Mouse (Mus musculus) stomach, postnatal 0 days (tissue): Measurements from ENCODE around the gene Crygn. TPM values are rescaled to one million over a fixed set of nuclear protein-coding genes. Genes with fewer than 3 reads are reported as not detected.
A peak's percentile ranks its signal among the peaks of the same experiment; 100 is the strongest.

ENCODE experiments used
- ATAC-seq: fragments of 200-750 bp; cut with Nextera tagmentation; 2 replicates; pipeline ENCODE4 v1.8.0; 2017; ENCODE audit not compliant: low FRiP score, low TSS enrichment
- DNase-seq: peaks from one replicate; pipeline ENCODE4 v3.0.0-alpha.2; 2016; ENCODE audit warnings: low spot score
- H3K27ac ChIP-seq: fragments of 300-500 bp; sonication (generic); replicated peaks from 2 replicates; pipeline ENCODE4 v1.5.1; 2014; ENCODE audit warnings: mild to moderate bottlenecking, control low read depth
- H3K27me3 ChIP-seq: fragments of 300-500 bp; sonication (generic); 2 replicates; pipeline ENCODE4 v1.6.1; 2014; ENCODE audit warnings: low read length; ENCODE audit not compliant: control insufficient read depth, insufficient read depth
- H3K36me3 ChIP-seq: fragments of 300-500 bp; sonication (generic); 2 replicates; pipeline ENCODE4 v1.6.1; 2014; ENCODE audit warnings: low read length, mixed read lengths; ENCODE audit not compliant: control insufficient read depth, insufficient read depth
- H3K4me1 ChIP-seq: fragments of 300-500 bp; sonication (generic); replicated peaks from 2 replicates; pipeline ENCODE4 v1.6.1; 2014; ENCODE audit warnings: antibody characterized with exemption; ENCODE audit not compliant: control insufficient read depth, insufficient read depth
- H3K4me2 ChIP-seq: fragments of 300-500 bp; sonication (generic); replicated peaks from 2 replicates; pipeline ENCODE4 v1.6.1; 2014; ENCODE audit warnings: low read depth, mild to moderate bottlenecking, control low read depth, moderate library complexity
- H3K4me3 ChIP-seq: fragments of 300-500 bp; sonication (generic); 2 replicates; pipeline ENCODE4 v1.5.1; 2014; ENCODE audit warnings: low read depth, low read length, control low read depth
- H3K9ac ChIP-seq: fragments of 300-500 bp; sonication (generic); 2 replicates; pipeline ENCODE4 v1.6.1; 2014; ENCODE audit warnings: mild to moderate bottlenecking, low read length, control low read depth, mixed read lengths
- H3K9me3 ChIP-seq: fragments of 300-500 bp; sonication (generic); 2 replicates; pipeline ENCODE4 v1.6.1; 2016; ENCODE audit warnings: low read length; ENCODE audit not compliant: control insufficient read depth
- CTCF ChIP-seq: IDR thresholded peaks from 2 replicates; pipeline ENCODE4 v1.5.1; 2016; ENCODE audit warnings: antibody characterized with exemption, low read depth, mild to moderate bottlenecking, moderate library complexity
- EP300 ChIP-seq: optimal IDR thresholded peaks from 2 replicates; pipeline ENCODE3; 2016; ENCODE audit warnings: antibody characterized with exemption
- WGBS: fragments of 180-500 bp; shearing (Covaris S2); extraction: QIAGEN DNeasy Blood & Tissue Kit; methylation state at CpG from one replicate; pipeline ENCODE4 v1.1.7; 2014; 5-methylcytosine and 5-hydroxymethylcytosine counted together
- polyA plus RNA-seq: library from polyadenylated mRNA; unstranded; fragments of >200 nt; fragmentation: Nextera tagmentation; extraction: Ambion mirVana; gene quantifications from 2 replicates; pipeline ENCODE4 v1.2.1, GENCODE M21; 2015

The Crygn gene
- polyA plus RNA-seq, 1 experiment from 2014 or later: 3.0 TPM

- 57% methylated on average over 15 of the region's 15 CpGs for WGBS
- no peak for DNase-seq
- H3K9ac ChIP-seq: no peak overlapping the region
- no peaks in the 10 kb centered on the region for H3K36me3 ChIP-seq
- no peak overlapping the region for H3K27ac ChIP-seq
- H3K9me3 ChIP-seq: no peaks in the 10 kb centered on the region
- H3K27me3 ChIP-seq: no peaks in the 10 kb centered on the region
- no peak overlapping the region for H3K4me3 ChIP-seq
- ATAC-seq: 0 out of 2 replicates have a peak, but pooled peaks have one; percentile 47
- no peak for TF ChIP-seq CTCF
- TF ChIP-seq EP300: no peak
- no peaks in the 10 kb centered on the region for H3K4me1 ChIP-seq
- H3K4me2 ChIP-seq: no peak overlapping the region
Measured at GRCm38 (mm10) chr5:24741172-24741885, 16.5 kb downstream of the Crygn start.

- Histone ChIP-seq H3K9ac (no peak overlapping the region), H3K27ac (peak overlapping the region; percentile 65; the same call in 1 of the 2 replicates), H3K27me3 (no peaks in the 10 kb centered on the region), H3K36me3 (no peaks in the 10 kb centered on the region), H3K4me3 (no peak overlapping the region), H3K4me1 (no peaks in the 10 kb centered on the region), H3K9me3 (no peaks in the 10 kb centered on the region), H3K4me2 (0 out of 2 replicates have a peak overlapping the region, but pooled peaks have one; percentile 14)
- WGBS: 34% methylated on average over 15 of the region's 15 CpGs
- no peak for TF ChIP-seq EP300
- no peak for TF ChIP-seq CTCF
- DNase-seq (no peak), ATAC-seq (peak; percentile 62)
Measured at GRCm38 (mm10) chr5:24739141-24739753, 18.6 kb downstream of the Crygn start.

- H3K9ac ChIP-seq: no peak overlapping the region
- H3K36me3 ChIP-seq: no peaks in the 10 kb centered on the region
- WGBS: 61% methylated on average over 1 of the region's 1 CpGs
- TF ChIP-seq CTCF (no peak), EP300 (no peak)
- H3K27ac ChIP-seq: no peak overlapping the region; the same call in none of the 2 replicates
- ATAC-seq (no peak), DNase-seq (no peak)
- H3K4me3 ChIP-seq: no peak overlapping the region
- H3K27me3 ChIP-seq: no peaks in the 10 kb centered on the region
- H3K9me3 ChIP-seq: no peaks in the 10 kb centered on the region
- H3K4me2 ChIP-seq: no peak overlapping the region
- H3K4me1 ChIP-seq: no peaks in the 10 kb centered on the region
Measured at GRCm38 (mm10) chr5:24738517-24738916, 19.3 kb downstream of the Crygn start.

DNA sequence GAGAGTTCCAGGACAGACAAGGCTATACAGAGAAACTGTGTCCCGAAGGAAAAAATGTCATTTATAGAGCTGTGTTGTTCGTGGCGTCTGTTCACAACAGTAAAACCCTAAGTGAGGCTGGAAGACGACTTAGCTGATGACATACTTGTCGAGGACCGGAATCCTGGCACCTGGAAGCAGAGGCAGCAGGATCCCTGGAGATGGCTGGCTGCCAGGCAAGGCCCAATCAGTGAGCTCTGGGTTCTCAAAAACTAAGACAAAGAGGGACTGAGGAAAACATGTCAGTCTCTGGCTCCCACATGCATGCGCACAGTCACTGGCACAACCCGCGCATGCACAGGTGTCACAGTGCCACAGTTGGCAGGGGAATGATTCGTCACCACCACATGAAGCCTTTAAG, 20.2 kb downstream of the Crygn start:
- WGBS: 87% methylated on average over 10 of the region's 10 CpGs
- H3K36me3 ChIP-seq: no peaks in the 10 kb centered on the region
- H3K9me3 ChIP-seq: no peaks in the 10 kb centered on the region
- DNase-seq: no peak
- no peak overlapping the region for H3K27ac ChIP-seq
- no peak for ATAC-seq
- H3K27me3 ChIP-seq: no peaks in the 10 kb centered on the region
- H3K9ac ChIP-seq: no peak overlapping the region
- no peak overlapping the region for H3K4me3 ChIP-seq
- no peak for TF ChIP-seq EP300
- no peak for TF ChIP-seq CTCF
- no peaks in the 10 kb centered on the region for H3K4me1 ChIP-seq
- no peak overlapping the region for H3K4me2 ChIP-seq

DNA sequence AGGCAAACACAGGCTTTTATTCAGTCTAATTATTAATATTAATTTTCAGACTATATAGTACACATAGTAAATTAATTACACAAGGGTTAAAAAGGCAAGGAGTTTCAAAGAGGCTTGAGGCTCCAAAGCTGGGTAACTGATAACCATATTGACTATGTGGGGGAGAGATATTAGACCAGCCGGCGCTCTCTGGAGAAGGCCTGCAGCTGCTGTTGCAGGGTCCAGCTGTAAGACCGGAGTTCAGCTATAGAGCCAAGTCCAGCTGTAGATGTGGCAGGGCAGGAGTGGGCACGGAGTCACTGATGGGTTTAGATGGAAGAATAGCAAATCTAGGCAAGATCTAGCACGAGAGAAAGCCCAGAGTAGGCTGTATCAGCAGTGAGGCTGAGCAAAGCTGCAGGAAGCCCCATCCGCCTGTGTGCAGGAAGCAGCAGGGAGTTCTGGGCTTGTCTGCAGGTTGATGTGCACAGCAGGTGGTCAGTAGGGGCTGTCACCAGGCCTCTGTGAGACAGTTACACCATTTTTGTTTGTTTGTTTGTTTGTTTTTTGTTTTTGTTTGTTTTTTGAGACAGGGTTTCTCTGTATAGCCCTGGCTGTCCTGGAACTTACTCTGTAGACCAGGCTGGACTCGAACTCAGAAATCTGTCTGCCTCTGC, 23.9 kb downstream of the Crygn start:
- no peak overlapping the region for H3K4me3 ChIP-seq
- H3K4me1 ChIP-seq: peaks cover 4% of the 10 kb centered on the region; the same call in 1 of the 2 replicates
- H3K27ac ChIP-seq: no peak overlapping the region; the same call in 1 of the 2 replicates
- DNase-seq (no peak), ATAC-seq (no peak)
- TF ChIP-seq CTCF: no peak
- TF ChIP-seq EP300: no peak
- no peaks in the 10 kb centered on the region for H3K9me3 ChIP-seq
- H3K9ac ChIP-seq: no peak overlapping the region
- H3K4me2 ChIP-seq: no peak overlapping the region
- no peaks in the 10 kb centered on the region for H3K36me3 ChIP-seq
- H3K27me3 ChIP-seq: no peaks in the 10 kb centered on the region
- WGBS: 47% methylated on average over 7 of the region's 7 CpGs
